Mouse (Mus musculus) olfactory bulb, adult 2 months (tissue): ENCODE data around the gene Gprin3. TPM values are rescaled to one million over a fixed set of nuclear protein-coding genes. Genes with fewer than 3 reads are reported as not detected.

Experiments
- H3K27ac ChIP-seq: fragments of 200-500 bp; 2 replicates; pipeline ENCODE4 v1.5.1; 2012; ENCODE audit warnings: low read depth, low read length; ENCODE audit not compliant: insufficient read depth
- H3K4me1 ChIP-seq: fragments of 200-500 bp; 2 replicates; pipeline ENCODE4 v1.6.1; 2012; ENCODE audit warnings: low read length; ENCODE audit not compliant: control insufficient read depth, insufficient read depth
- H3K4me3 ChIP-seq: fragments of 200-500 bp; 2 replicates; pipeline ENCODE4 v1.5.1; 2012; ENCODE audit warnings: mild to moderate bottlenecking, low read depth, low read length, moderate library complexity; ENCODE audit not compliant: insufficient read depth
- CTCF ChIP-seq: fragments of 200-500 bp; IDR thresholded peaks from 2 replicates; pipeline ENCODE4 v1.5.1; 2012; ENCODE audit warnings: low read depth, mild to moderate bottlenecking, low read length, moderate library complexity; ENCODE audit not compliant: insufficient read depth
- POLR2A ChIP-seq: fragments of 200-500 bp; IDR thresholded peaks from 2 replicates; pipeline ENCODE4 v1.6.1; 2012; ENCODE audit warnings: mild to moderate bottlenecking, low read depth, low read length, moderate library complexity; ENCODE audit not compliant: insufficient read depth
- WGBS: fragments of 180-500 bp; shearing (Covaris S2); methylation state at CpG from one replicate; pipeline ENCODE4 v1.1.7; 2018; 5-methylcytosine and 5-hydroxymethylcytosine counted together
- polyA plus RNA-seq: library from polyadenylated mRNA; stranded (reverse); fragments of >200 nt; gene quantifications from 2 replicates; pipeline ENCODE4 v1.2.4, GENCODE M21; 2012; ENCODE audit warnings: low replicate concordance; ENCODE audit not compliant: missing spikeins, insufficient read depth, insufficient read length

Gene Gprin3
- polyA plus RNA-seq, 1 experiment, result not detected

DNA sequence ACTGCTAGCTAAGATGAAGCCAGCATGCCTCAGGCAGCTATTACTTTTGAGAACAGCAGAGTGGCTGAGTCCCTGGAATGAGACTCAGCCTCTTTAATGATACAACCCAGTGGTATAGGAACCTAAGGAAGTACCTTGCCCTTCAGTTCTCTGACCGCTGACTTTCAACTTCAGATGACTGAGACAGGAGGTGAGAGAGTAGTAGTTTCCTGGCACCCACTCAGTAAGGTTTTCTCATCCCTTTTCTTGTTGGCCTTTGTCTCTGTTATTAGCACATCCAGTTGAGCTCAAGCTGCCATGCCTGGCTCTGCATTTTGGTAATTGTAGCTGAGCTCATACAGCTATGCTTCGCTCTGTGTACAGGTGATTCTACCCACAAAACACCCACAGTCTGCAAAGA is 62.8 kb downstream of the Gprin3 start:
- 88% methylated on average over 2 of the region's 2 CpGs for WGBS
- Histone ChIP-seq H3K4me3 (no peak overlapping the region), H3K4me1 (no peaks in the 10 kb centered on the region), H3K27ac (no peak overlapping the region)
- no peak for TF ChIP-seq POLR2A
- TF ChIP-seq CTCF, result no peak

DNA sequence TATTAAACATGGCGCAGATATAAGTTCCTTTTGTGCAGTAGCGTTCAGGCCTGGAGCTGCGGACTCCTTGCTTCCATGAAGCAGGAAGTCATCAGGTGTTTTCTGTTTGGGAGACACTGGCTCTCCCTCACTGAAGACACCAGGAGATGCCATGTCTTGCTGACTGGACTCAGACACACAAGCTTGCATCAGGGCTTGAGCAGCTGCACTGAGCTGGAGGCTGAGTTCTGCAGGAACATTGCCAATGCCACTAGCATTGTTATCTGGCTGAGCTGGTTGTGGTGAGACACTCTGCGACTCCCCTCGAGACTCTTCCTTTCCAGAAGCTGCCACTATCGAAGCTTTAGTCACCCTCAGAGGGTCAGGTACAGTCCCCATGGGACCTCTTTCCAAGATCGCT is 71.2 kb downstream of the Gprin3 start:
- WGBS, result 89% methylated on average over 7 of the region's 7 CpGs

DNA sequence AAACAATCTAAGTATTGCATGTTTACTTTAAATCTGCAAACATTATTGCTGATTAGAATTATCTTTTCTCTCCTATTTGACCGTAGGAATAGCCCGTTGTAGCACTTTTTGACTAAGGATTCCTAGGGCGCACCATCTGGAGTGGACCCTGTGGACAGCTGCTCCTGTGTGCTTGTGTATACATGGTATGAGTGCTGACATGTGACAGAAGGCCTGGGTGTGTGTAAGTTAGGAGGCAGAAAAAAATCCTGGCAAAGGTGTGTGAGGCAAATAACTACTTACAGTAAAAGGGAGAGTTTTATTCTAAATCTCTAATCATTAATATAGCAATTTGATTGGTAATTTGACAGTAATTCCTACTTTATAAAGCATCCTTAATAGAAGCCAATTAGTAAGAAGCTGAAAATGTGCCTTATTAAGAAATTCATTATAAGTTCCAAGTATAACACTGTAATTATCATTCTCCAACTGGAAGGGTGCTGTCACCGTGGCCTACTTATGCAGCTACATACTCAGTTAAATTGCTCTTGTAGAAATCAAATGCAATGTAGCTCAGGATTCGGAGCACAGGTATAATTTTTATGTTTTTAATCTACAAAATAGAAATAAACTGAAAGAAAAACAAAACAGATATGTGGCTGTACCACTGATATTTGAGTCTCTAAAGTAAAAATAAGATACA is 74.8 kb downstream of the Gprin3 start:
- H3K4me3 ChIP-seq, result no peak overlapping the region
- 68% methylated on average over 5 of the region's 5 CpGs for WGBS
- H3K27ac ChIP-seq, result no peak overlapping the region
- 0 out of 2 replicates have a peak, but pooled peaks cover 2% of the 10 kb centered on the region for H3K4me1 ChIP-seq
- TF ChIP-seq CTCF (no peak), POLR2A (no peak)

More for the DNA sequence above, 71.2 kb downstream of the Gprin3 start:
- TF ChIP-seq CTCF (no peak), POLR2A (no peak)
- 0 out of 2 replicates have a peak, but pooled peaks cover 2% of the 10 kb centered on the region for H3K4me1 ChIP-seq
- H3K4me3 ChIP-seq, result no peak overlapping the region
- H3K27ac ChIP-seq, result no peak overlapping the region

DNA sequence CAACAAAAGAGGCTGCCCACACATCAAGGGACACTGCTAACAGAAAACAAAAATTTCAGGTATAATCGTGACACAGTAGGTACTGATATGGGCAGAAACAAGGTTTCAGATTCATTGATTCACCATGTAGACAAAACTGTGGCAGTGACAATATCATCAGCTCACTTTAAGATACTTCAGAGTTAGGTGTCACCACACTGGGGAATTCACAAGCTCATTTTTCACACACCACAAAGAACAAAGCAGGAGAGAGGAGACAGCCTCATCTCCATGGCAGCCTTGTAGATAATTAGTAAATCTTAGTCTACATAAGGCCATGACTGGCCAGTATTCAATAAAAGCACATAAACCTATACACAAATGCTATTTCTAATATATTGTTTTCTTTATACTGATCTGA is 77.4 kb downstream of the Gprin3 start:
- no peak overlapping the region for H3K4me3 ChIP-seq
- no peak overlapping the region for H3K27ac ChIP-seq
- 98% methylated on average over 1 of the region's 1 CpGs for WGBS
- H3K4me1 ChIP-seq, result 0 out of 2 replicates have a peak, but pooled peaks cover 2% of the 10 kb centered on the region
- TF ChIP-seq CTCF (no peak), POLR2A (no peak)

DNA sequence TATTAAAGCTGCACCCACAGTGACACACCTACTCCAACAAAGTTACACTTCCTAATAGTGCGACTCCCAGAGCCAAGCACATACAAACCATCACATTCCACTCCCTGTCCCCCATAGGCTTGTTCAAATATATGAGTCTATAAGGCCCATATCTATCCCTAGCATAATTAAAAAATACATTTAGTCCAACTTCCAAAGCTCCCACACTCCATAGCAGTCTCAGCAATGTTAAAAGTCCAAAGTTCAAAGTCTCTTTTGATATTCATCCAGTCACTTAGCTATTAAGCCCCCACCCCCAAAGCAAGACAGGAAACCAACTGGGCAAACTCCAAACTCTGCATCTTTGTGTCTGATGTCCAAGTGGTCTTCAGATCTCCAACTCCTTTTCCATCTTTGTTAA is 84.9 kb downstream of the Gprin3 start:
- Histone ChIP-seq H3K4me1 (no peaks in the 10 kb centered on the region), H3K27ac (no peak overlapping the region), H3K4me3 (no peak overlapping the region)
- no peak for TF ChIP-seq POLR2A
- no peak for TF ChIP-seq CTCF
- WGBS, result 98% methylated on average over 1 of the region's 1 CpGs

DNA sequence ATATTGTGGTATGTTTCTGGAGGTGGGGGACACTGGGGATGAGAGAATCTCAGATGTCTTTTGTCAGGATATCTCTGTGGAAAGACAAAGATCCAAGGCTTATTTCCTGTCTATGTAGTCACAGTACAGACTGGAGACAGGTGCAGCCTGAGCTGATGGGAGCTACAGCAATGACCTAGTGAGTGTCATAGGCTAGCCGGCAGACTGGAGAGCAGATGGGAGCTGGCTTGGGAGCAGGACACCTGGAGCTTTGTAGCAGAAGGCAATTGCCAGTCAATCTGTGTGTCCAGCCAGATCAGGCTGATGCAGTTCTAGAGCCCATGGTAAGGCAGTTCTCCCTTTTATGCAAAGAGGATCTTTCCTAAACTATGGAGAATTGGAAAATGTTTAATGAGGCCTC is 97.8 kb downstream of the Gprin3 start:
- H3K4me1 ChIP-seq, result no peaks in the 10 kb centered on the region
- no peak overlapping the region for H3K4me3 ChIP-seq
- 94% methylated on average over 1 of the region's 1 CpGs for WGBS
- no peak overlapping the region for H3K27ac ChIP-seq
- TF ChIP-seq CTCF (no peak), POLR2A (no peak)

DNA sequence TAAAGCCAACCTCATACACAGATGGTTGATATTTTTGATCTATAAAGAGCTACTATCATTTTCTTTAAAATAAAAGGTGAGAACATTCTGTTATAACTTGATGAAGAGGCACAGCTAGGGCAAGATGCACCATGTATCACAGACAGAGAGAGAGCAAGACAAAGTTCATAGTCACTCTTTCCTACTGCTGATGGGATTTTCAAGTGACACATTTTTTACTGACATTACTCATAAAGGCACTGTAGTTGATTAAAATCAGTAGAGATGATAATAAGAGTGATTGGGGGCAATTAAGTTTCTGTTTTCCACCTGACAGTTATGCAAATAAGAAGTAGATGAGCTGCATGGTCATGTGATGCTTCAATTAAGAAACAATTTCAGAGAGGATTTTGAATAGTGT is 110.2 kb downstream of the Gprin3 start:
- no peaks in the 10 kb centered on the region for H3K4me1 ChIP-seq
- H3K27ac ChIP-seq, result no peak overlapping the region
- TF ChIP-seq POLR2A (no peak), CTCF (no peak)
- H3K4me3 ChIP-seq, result no peak overlapping the region

DNA sequence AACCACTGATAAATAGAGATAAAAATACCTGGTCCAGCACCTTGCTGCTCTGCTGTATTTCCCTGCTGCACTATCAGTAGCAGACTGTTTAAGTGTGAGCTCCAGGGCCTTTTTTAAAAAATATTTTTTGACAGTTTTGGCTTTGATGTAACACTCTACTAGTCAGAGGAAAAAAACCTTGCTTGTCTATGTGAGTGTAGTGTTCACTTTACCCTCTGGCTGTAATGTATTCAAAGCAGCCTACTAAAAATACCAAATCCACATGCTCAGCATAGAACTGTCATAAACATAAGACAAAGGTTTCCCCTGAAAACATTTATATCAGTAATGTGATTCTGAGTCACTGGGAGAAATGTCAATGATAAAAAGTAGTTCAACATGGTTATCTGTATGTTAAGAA is 111.0 kb downstream of the Gprin3 start:
- H3K4me1 ChIP-seq, result no peaks in the 10 kb centered on the region
- no peak overlapping the region for H3K4me3 ChIP-seq
- no peak overlapping the region for H3K27ac ChIP-seq
- TF ChIP-seq CTCF (no peak), POLR2A (no peak)

DNA sequence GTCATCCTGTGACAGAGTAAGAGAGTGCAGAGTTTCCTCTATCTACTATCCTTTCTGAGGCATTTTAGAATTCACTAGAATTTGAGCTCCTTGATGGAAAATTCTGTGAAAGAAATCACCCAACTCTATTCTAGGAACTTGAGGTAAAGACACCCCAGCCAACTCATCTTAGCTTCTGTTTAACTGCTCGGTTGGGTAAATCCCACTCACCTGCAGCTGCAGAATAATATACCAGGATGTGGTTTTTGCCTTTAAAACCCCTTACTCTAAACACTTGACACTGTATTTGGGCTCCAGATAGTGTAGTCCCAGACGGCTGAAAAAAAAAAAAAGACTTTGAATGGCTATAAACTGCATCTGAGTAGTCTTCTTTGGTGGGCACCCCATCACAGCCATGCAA is 112.9 kb downstream of the Gprin3 start:
- 82% methylated on average over 2 of the region's 2 CpGs for WGBS
- H3K4me1 ChIP-seq, result no peaks in the 10 kb centered on the region
- H3K27ac ChIP-seq, result no peak overlapping the region
- TF ChIP-seq CTCF (no peak), POLR2A (no peak)
- H3K4me3 ChIP-seq, result no peak overlapping the region
